Mouse (Mus musculus) CH12.LX (cell line): ENCODE results near the gene Sorcs1. TPM values are rescaled to one million over a fixed set of nuclear protein-coding genes. Genes with fewer than 3 reads are reported as not detected.

Source experiments
- DNase-seq: peaks from one replicate; pipeline ENCODE4 v3.0.0-alpha.2; 2013; ENCODE audit errors: extremely low read depth
- H3K27ac ChIP-seq: 2 replicates; pipeline ENCODE4 v1.5.1; 2012; ENCODE audit warnings: low read depth, mild to moderate bottlenecking, control low read depth, moderate library complexity; ENCODE audit not compliant: insufficient read depth
- H3K27me3 ChIP-seq: replicated peaks from 2 replicates; pipeline ENCODE3; 2012; ENCODE audit warnings: inconsistent platforms
- H3K36me3 ChIP-seq, 2 experiments: replicated peaks in 1 of 2; 2 replicates each; pipeline versions ENCODE3 to v1.6.1; 2012; ENCODE audit warnings: inconsistent platforms in 1 of 2, low read length in 1 of 2, mild to moderate bottlenecking in 1 of 2, mixed read lengths in 1 of 2, moderate library complexity in 1 of 2; ENCODE audit not compliant: control insufficient read depth in 1 of 2, insufficient read depth in 1 of 2
- H3K4me1 ChIP-seq, 2 experiments: 2 replicates each; pipeline ENCODE4 v1.6.1; 2012; ENCODE audit warnings: inconsistent platforms in 1 of 2, moderate library complexity in 1 of 2; ENCODE audit not compliant: insufficient read depth in 2 of 2, control insufficient read depth in 1 of 2
- H3K4me2 ChIP-seq: 2 replicates; pipeline ENCODE4 v1.6.1; 2012; ENCODE audit warnings: low read depth, mild to moderate bottlenecking, control low read depth; ENCODE audit not compliant: poor library complexity, insufficient read depth, severe bottlenecking
- H3K4me3 ChIP-seq, 3 experiments: fragments of 150-350 bp in 1 of 3; sonication (generic) in 1 of 3; replicated peaks in 1 of 3; 2 replicates each; pipeline versions ENCODE3 to v1.5.1; 2011 to 2012; ENCODE audit warnings: low read depth in 2 of 3, low read length in 2 of 3, mild to moderate bottlenecking in 2 of 3, moderate library complexity in 2 of 3, control low read depth in 1 of 3, improper control_type of control experiment in 1 of 3, inconsistent platforms in 1 of 3, mixed read lengths in 1 of 3; ENCODE audit not compliant: poor library complexity in 1 of 3
- H3K79me2 ChIP-seq: replicated peaks from 2 replicates; pipeline ENCODE4 v1.6.1; 2012; ENCODE audit warnings: mild to moderate bottlenecking, moderate library complexity; ENCODE audit not compliant: control insufficient read depth, poor library complexity, insufficient read depth, severe bottlenecking; ENCODE audit errors: extremely low read depth
- H3K9ac ChIP-seq: 2 replicates; pipeline ENCODE4 v1.6.1; 2012; ENCODE audit warnings: low read depth, mild to moderate bottlenecking, control low read depth, moderate library complexity; ENCODE audit not compliant: insufficient read depth
- H3K9me3 ChIP-seq: replicated peaks from 2 replicates; pipeline ENCODE3; 2012; ENCODE audit warnings: low read length, inconsistent platforms, mixed read lengths
- BHLHE40 ChIP-seq: IDR thresholded peaks from 2 replicates; pipeline ENCODE4 v1.6.1; 2011; ENCODE audit warnings: mild to moderate bottlenecking, low read depth, low read length, improper control_type of control experiment
- CTCF ChIP-seq, 2 experiments: IDR thresholded peaks in 1 of 2; conservative IDR thresholded peaks in 1 of 2; 2 replicates each; pipeline ENCODE4 v1.5.1; 2011 to 2012; ENCODE audit warnings: low read depth in 2 of 2, low read length in 2 of 2, improper control_type of control experiment in 1 of 2, inconsistent platforms in 1 of 2, mild to moderate bottlenecking in 1 of 2, moderate library complexity in 1 of 2
- E2F4 ChIP-seq: IDR thresholded peaks from 2 replicates; pipeline ENCODE4 v1.6.1; 2011; ENCODE audit warnings: low read depth, low read length, improper control_type of control experiment; ENCODE audit not compliant: insufficient replicate concordance
- GABPA ChIP-seq: IDR thresholded peaks from 2 replicates; pipeline ENCODE4 v1.6.1; 2012; ENCODE audit warnings: low read depth, low read length, improper control_type of control experiment, inconsistent platforms; ENCODE audit not compliant: insufficient replicate concordance
- HCFC1 ChIP-seq: IDR thresholded peaks from 2 replicates; pipeline ENCODE4 v1.6.1; 2012; ENCODE audit warnings: low read depth, mild to moderate bottlenecking, inconsistent platforms, low read length, improper control_type of control experiment
- MAFK ChIP-seq: IDR thresholded peaks from 2 replicates; pipeline ENCODE4 v1.6.1; 2011; ENCODE audit warnings: low read length, improper control_type of control experiment; ENCODE audit not compliant: insufficient replicate concordance
- MAX ChIP-seq: IDR thresholded peaks from 2 replicates; pipeline ENCODE4 v1.6.1; 2011; ENCODE audit warnings: low read length, improper control_type of control experiment
- MXI1 ChIP-seq: IDR thresholded peaks from 2 replicates; pipeline ENCODE4 v1.6.1; 2011; ENCODE audit warnings: mild to moderate bottlenecking, low read depth, low read length, improper control_type of control experiment
- MYC ChIP-seq: IDR thresholded peaks from 2 replicates; pipeline ENCODE4 v1.6.1; 2011; ENCODE audit warnings: low read depth, mild to moderate bottlenecking, improper control_type of control experiment, low read length
- PAX5 ChIP-seq: IDR thresholded peaks from 2 replicates; pipeline ENCODE4 v1.6.1; 2012; ENCODE audit warnings: low read length, inconsistent platforms, mixed read lengths
- POLR2AphosphoS2 ChIP-seq: IDR thresholded peaks from 2 replicates; pipeline ENCODE4 v1.6.1; 2011; ENCODE audit warnings: low read depth, low read length, improper control_type of control experiment
- RAD21 ChIP-seq: IDR thresholded peaks from 2 replicates; pipeline ENCODE4 v1.6.1; 2011; ENCODE audit warnings: low read depth, mild to moderate bottlenecking, low read length, improper control_type of control experiment, moderate library complexity
- RCOR1 ChIP-seq: conservative IDR thresholded peaks from 2 replicates; pipeline ENCODE4 v1.6.1; 2012; ENCODE audit warnings: low read depth, mild to moderate bottlenecking, inconsistent platforms, low read length, improper control_type of control experiment
- SMC3 ChIP-seq: IDR thresholded peaks from 2 replicates; pipeline ENCODE4 v1.6.1; 2011; ENCODE audit warnings: low read depth, low read length, improper control_type of control experiment
- TCF12 ChIP-seq: IDR thresholded peaks from 2 replicates; pipeline ENCODE4 v1.6.1; 2014; ENCODE audit warnings: low read depth, mild to moderate bottlenecking, inconsistent platforms, low read length, improper control_type of control experiment
- USF1 ChIP-seq: IDR thresholded peaks from 2 replicates; pipeline ENCODE4 v1.6.1; 2014; ENCODE audit warnings: low read depth, mild to moderate bottlenecking, inconsistent platforms, low read length, improper control_type of control experiment
- USF2 ChIP-seq: conservative IDR thresholded peaks from 2 replicates; pipeline ENCODE4 v1.6.1; 2011; ENCODE audit warnings: low read depth, low read length, improper control_type of control experiment
- ZC3H11A ChIP-seq: IDR thresholded peaks from 2 replicates; pipeline ENCODE4 v1.6.1; 2012; ENCODE audit warnings: low read depth, mild to moderate bottlenecking, inconsistent platforms, low read length, improper control_type of control experiment
- ZKSCAN1 ChIP-seq: IDR thresholded peaks from 2 replicates; pipeline ENCODE4 v1.6.1; 2012; ENCODE audit warnings: low read depth, inconsistent platforms, low read length, improper control_type of control experiment, borderline replicate concordance
- ZMIZ1 ChIP-seq: IDR thresholded peaks from 2 replicates; pipeline ENCODE4 v1.6.1; 2012; ENCODE audit warnings: low read depth, mild to moderate bottlenecking, inconsistent platforms, low read length, improper control_type of control experiment
- ZNF384 ChIP-seq: IDR thresholded peaks from 2 replicates; pipeline ENCODE4 v1.6.1; 2012; ENCODE audit warnings: low read depth, low read length, improper control_type of control experiment, inconsistent platforms
- dilution Hi-C: fragments of 300-500 bp; cut with MboI; formaldehyde crosslinking; loops from 2 replicates; pipeline ENCODE4 v1.14.3; 2020; ENCODE audit warnings: low sequenced_read_pairs; ENCODE audit not compliant: extremely low pct_unique_long_range_greater_than_20kb, extremely low pct_ligation_motif_present
- in situ Hi-C: fragments of 300-500 bp; cut with MboI; formaldehyde crosslinking; loops from 3 replicates; pipeline ENCODE4 v1.14.3; 2019; ENCODE audit warnings: low sequenced_read_pairs, low pct_ligation_motif_present, low pct_unique_long_range_greater_than_20kb, mixed read lengths
- polyA plus RNA-seq: library from polyadenylated mRNA; unstranded; fragments of >175 nt; gene quantifications from 2 replicates; pipeline ENCODE4 v1.2.1, GENCODE M21; 2012; ENCODE audit warnings: low read depth; ENCODE audit not compliant: insufficient read length
- total RNA-seq, 2 experiments: library from RNA; depleted of rRNA; stranded (reverse); fragments of 300-350 nt in 1 of 2; fragments of >200 nt in 1 of 2; gene quantifications; 2 replicates each; pipeline ENCODE4 v1.2.3; 2012 to 2014

Gene Sorcs1
- total and polyA plus RNA-seq, 3 experiments: 0.08 TPM; not detected in 2

DNA sequence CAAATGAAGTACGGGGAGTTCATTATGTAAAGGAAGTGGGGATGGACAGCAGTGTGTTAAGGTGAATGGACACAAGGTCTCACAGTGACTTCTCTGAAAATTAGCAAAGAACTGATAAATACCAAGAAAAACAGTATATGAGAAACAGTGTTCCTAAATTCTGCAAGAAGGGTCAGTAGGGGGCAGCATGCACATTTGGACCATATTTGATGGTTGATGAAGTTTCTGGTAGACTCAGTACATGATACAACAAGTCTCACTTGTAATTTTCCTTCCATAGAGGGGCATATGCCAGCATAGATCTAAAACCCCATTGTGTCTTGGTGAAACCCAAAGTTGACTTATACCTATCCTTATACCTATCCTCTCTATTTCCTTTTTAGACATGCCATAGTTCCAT, 414.0 kb downstream of the Sorcs1 start:
- H3K4me3 ChIP-seq: no peak overlapping the region
- H3K4me2 ChIP-seq: no peak overlapping the region
- TF ChIP-seq SMC3 (peak; percentile 40), RAD21 (peak; percentile 51), CTCF (conservative IDR thresholded peaks at IDR 0.05 in 1 of 2, IDR thresholded peaks at IDR 0.05 in 1 of 2; ENCODE audit: low read depth in 2 of 2, low read length in 2 of 2) (peak in 1 of 2 experiments; percentile 46; a peak in 2 of 4 replicates), MAFK (no peak), ZNF384 (no peak)
- H3K36me3 ChIP-seq: no peaks in the 10 kb centered on the region
- no peak for DNase-seq
- no peaks in the 10 kb centered on the region for H3K79me2 ChIP-seq
- in situ Hi-C loops: no loop called here
- no peaks in the 10 kb centered on the region for H3K4me1 ChIP-seq
- no peaks in the 10 kb centered on the region for H3K27me3 ChIP-seq
- no peak overlapping the region for H3K27ac ChIP-seq
- dilution Hi-C loops: no loop called here
- H3K9ac ChIP-seq: no peak overlapping the region
- H3K9me3 ChIP-seq: peaks cover 42% of the 10 kb centered on the region

DNA sequence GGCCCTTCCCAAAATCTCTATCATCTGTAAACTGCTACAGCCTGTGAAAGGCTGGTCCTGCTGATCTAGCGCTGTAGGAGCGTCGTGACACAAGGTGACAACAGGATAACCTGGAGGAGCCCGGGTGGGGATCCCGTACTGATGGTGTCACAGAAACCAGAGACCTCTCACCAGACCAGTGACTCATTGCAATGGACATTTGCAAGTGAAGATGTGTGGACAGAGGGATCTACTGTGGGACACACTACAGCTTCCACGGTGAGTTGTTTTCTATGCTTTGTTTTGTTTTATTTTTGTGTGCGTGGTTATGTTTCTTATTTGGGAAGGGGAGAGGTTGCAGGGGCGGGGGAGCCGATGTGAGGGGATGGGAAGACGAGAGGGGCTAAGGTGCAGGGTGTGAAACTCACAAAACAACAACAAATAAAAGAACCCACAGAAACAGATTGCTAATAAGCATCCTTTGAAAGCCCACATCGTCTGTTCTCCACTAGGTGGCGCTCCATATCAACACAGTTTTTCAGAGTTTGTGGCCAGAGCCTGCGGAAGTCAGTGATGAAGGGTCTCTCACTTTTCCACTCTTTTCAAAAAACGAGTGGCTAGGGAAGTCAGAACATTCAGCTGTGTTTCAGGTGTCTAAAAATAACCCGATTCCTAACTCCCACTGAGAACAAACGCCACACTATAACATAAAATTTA, 419.6 kb downstream of the Sorcs1 start:
- DNase-seq: no peak
- Histone ChIP-seq H3K27ac (no peak overlapping the region), H3K4me3 (no peak overlapping the region), H3K4me2 (no peak overlapping the region), H3K27me3 (no peaks in the 10 kb centered on the region), H3K36me3 (no peaks in the 10 kb centered on the region), H3K9ac (no peak overlapping the region), H3K9me3 (peaks cover 50% of the 10 kb centered on the region), H3K4me1 (no peaks in the 10 kb centered on the region), H3K79me2 (no peaks in the 10 kb centered on the region)
- TF ChIP-seq POLR2AphosphoS2 (no peak), SMC3 (peak; percentile 41), USF2 (no peak), RAD21 (peak; percentile 59), GABPA (no peak), CTCF (conservative IDR thresholded peaks at IDR 0.05 in 1 of 2, IDR thresholded peaks at IDR 0.05 in 1 of 2; ENCODE audit: low read depth in 2 of 2, low read length in 2 of 2) (peak in 1 of 2 experiments; percentile 63; a peak in 2 of 4 replicates)
- in situ Hi-C loops (no loop called here), dilution Hi-C loops (no loop called here)

DNA sequence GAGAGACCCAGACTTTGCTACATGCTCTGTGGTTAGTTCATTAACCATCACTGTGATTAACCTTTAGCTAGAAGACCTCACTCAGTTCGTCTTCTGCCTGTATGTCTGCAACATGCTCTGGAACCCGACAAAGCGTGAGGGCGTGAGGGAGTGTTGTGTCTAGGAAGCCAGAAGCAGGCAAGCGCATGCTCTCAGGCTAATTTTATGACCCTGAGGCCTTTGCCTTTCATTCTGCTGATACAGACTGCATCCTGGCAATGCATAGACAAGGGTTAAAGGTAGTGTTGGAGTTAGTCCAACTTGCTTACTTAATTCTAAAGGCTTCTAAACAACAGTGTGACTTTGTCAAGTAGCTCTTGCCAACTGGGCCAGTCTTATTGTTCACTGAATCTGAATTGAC, 458.0 kb downstream of the Sorcs1 start:
- Histone ChIP-seq H3K9ac (no peak overlapping the region), H3K36me3 (no peaks in the 10 kb centered on the region), H3K4me2 (no peak overlapping the region), H3K4me3 (no peak overlapping the region), H3K79me2 (no peaks in the 10 kb centered on the region), H3K27ac (no peak overlapping the region), H3K4me1 (no peaks in the 10 kb centered on the region), H3K9me3 (peaks cover 46% of the 10 kb centered on the region), H3K27me3 (no peaks in the 10 kb centered on the region)
- DNase-seq: no peak
- in situ Hi-C loops: no loop called here
- TF ChIP-seq RCOR1 (no peak), MYC (no peak), CTCF (conservative IDR thresholded peaks at IDR 0.05 in 1 of 2, IDR thresholded peaks at IDR 0.05 in 1 of 2; ENCODE audit: low read depth in 2 of 2, low read length in 2 of 2) (no peak), BHLHE40 (no peak), PAX5 (no peak), E2F4 (no peak), USF1 (no peak), ZKSCAN1 (no peak), TCF12 (no peak), POLR2AphosphoS2 (no peak), MXI1 (no peak), ZNF384 (no peak), ZMIZ1 (no peak), HCFC1 (no peak), ZC3H11A (no peak), MAX (no peak), USF2 (no peak)
- dilution Hi-C loops: no loop called here
